Mouse (Mus musculus) bone marrow macrophage, adult 2 months (primary cell): ENCODE data around the gene Bpifa6.

Source experiments
- CTCF ChIP-seq: IDR thresholded peaks from 2 replicates; pipeline ENCODE4 v1.5.1; 2012; ENCODE audit warnings: low read depth, mild to moderate bottlenecking, low read length, moderate library complexity
- POLR2A ChIP-seq: IDR thresholded peaks from 2 replicates; pipeline ENCODE4 v1.6.1; 2012; ENCODE audit warnings: mild to moderate bottlenecking, low read depth, low read length, borderline replicate concordance

GRCm38 (mm10) chr2:154004456-154004855 is 29.7 kb downstream of the Bpifa6 start:
- TF ChIP-seq CTCF (no peak), POLR2A (no peak)
